Mouse (Mus musculus) embryo, embryonic 10 days (tissue): Measurements from ENCODE around the gene Mthfd1.
"Not testable (repeated sequence)": the region's sequence is repeated elsewhere in the genome, so short reads cannot be mapped to it uniquely, and the experiment has no call there.

Experiments
- DNase-seq: peaks from one replicate; pipeline ENCODE4 v3.0.0-alpha.2; 2015; ENCODE audit warnings: low spot score

Gene Mthfd1

GRCm38 (mm10) chr12:76254725-76255498 lies at the start of gene Mthfd1:
Gene Mthfd1 (plus strand): TSS chr12:76255298.
- peak; percentile 96 for DNase-seq

DNA sequence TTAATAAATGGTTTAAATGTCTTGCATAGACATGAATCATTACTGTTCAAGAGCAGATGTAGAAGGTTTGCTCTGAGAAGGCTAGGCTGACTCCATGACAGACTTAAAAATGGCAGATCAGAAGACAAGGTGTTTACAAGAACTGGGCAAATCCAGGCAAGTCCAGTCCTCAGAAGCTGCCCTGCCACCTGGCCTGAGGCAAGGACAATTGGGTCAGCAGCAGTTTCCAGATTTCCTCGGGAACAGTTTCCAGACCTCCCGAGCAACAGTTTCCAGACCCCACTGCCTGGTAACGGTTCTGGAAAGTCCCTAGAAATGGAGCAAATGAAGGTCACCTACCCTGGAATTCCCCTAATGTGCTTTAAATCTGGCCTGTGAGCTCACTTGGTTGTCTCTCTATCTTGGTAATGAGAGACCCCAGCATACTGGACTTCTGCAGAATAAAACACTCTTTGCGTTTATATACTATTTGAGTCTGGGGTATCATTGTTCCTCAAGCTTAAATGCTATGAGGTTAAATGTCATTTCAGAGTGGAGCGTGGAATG lies 45.6 kb upstream of the Mthfd1 start:
- DNase-seq, result no peak

DNA sequence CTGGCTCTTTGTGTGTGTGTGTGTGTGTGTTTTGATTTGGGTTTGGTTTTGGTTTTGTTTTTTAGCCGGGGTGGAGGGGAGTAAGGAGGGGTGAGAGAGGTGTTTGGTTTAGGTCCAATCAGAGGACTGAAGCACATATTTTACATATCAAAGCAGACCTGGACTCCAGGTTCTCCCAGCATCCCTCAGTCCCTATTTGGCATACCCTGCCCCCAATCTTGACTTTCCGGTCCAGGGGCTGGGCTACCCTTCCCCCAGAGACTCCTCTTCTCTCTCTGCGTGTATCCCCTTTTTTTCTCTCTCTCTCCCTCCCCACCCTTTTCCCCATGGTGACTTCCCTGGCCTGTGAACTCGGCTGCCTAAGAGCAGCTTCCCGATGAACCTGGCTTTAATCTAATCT lies 40.0 kb upstream of the Mthfd1 start:
- no peak for DNase-seq

DNA sequence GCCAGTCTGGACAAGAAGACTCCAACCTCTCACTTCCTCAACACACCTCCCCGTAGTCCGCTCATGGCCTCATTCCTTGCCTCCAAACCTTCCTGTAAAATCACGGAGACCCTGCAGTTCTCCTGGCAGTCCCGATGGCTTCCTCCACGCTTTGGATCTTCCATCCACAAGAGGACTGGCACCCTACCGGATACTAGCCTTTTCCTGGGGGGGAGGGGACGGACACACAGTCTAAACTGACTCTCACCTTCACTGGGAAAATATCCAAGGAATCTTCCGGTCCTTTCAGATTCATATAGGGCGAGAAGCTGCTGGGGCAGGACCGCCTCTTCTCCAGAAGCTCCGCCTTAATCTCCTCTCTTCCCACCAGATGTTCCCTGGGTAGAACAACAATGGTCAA lies 38.4 kb upstream of the Mthfd1 start:
- no peak for DNase-seq

GRCm38 (mm10) chr12:76222104-76222503 lies 33.0 kb upstream of the Mthfd1 start:
- not testable (repeated sequence) for DNase-seq

- DNase-seq, result no peak
These were observed 24.5 kb upstream of the Mthfd1 start for GRCm38 (mm10) chr12:76230644-76231043.

DNA sequence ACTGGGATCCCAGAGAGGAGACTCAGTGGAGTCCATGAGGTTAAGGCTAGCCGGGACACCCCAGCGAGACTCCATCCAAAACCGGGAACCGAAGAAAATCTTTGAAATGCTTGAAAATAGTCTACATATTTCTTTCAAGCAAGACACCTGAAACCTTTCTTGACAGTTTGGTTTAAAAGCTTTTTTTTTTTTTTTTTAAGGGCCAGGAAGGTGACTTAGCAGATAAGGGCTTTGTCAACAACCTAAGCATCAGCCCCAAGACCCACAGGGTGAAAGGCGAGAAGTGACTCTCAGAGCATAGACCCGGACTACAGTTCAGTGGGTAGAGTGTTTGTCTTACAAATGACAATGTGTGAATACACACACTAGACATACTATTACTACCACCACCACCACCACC lies 19.8 kb upstream of the Mthfd1 start:
- no peak for DNase-seq

DNA sequence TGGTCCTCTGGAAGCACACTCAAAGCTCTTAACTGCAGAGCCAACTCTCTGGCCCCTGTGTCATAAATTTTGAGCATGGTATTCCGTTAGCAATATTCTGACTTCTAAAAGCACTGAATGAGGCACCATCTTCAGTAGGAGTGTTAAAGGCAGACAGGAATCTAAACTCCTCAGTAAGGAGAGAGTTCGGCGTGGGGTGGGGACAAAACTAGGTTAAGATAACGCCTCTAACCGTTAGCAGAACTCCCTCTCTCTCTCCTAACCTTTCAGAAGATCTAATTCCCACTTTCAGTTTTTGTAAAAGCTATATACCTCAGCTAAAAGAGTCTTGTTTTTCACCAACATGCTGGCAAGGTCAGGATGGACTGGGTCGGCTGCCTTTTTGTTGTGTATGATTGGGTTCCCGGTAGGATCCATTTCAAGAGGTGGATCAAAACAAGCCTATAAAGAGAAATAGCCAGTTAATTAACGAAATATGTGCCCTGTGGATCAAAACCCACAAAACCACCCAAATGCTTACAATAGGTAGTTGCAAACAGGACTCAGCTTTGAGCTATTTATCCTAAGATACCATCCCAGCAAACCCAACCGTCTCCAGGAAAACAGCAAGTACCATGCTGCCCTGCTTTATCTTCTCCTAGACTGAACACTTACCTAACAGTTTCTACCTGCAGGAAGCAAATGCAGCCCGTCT lies 15.8 kb upstream of the Mthfd1 start:
- no peak for DNase-seq

- no peak for DNase-seq
These were observed 15.1 kb upstream of the Mthfd1 start for GRCm38 (mm10) chr12:76239839-76240571.

DNA sequence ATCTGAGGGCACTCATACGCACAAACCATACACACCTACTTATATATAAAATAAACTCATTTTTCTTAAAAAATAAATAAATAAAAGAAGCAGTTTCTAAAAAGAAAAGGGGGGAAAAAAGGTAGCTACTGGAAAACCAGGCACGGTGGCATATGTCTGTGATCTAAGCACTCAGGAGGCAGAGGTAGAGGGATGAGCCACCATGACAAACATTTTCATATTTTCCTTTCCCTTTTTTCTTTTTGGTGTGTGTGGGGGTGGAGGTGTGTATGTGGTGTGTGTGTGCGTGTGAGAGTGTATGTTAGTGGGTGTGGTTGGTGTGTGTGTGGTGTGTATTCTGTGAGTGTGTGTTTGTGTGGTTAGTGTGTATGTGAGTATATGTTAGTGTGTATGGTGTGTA lies 14.4 kb upstream of the Mthfd1 start:
- DNase-seq, result no peak

GRCm38 (mm10) chr12:76241084-76241483 lies 14.0 kb upstream of the Mthfd1 start:
- no peak for DNase-seq

DNA sequence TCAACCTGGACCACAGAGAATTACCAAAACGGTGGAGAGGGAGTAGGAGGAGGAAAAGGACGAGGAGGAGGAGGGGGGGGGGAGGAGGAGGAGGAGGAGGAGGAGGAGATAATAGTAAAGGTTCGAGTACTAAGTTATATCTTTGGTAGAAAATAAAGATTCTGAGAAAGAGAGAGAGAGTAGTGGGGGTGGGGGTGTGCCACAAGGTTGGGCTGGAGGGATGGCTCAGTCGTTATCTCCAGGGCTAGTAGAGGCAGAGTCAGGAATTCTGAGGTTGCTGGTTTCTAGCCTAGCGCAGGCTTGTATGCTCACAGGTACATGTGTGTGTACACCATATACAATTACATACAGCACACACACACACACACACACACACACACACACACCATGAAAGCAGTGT lies 13.3 kb upstream of the Mthfd1 start:
- DNase-seq, result no peak

GRCm38 (mm10) chr12:76244981-76245380 lies 10.1 kb upstream of the Mthfd1 start:
- DNase-seq, result no peak

- DNase-seq, result no peak
These were observed 8.5 kb upstream of the Mthfd1 start, which contains the start of gene Tex21 for GRCm38 (mm10) chr12:76246646-76247045. Gene Tex21 (minus strand): TSS chr12:76246746.

GRCm38 (mm10) chr12:76253090-76253489 lies 2.0 kb upstream of the Mthfd1 start:
- DNase-seq, result no peak

DNA sequence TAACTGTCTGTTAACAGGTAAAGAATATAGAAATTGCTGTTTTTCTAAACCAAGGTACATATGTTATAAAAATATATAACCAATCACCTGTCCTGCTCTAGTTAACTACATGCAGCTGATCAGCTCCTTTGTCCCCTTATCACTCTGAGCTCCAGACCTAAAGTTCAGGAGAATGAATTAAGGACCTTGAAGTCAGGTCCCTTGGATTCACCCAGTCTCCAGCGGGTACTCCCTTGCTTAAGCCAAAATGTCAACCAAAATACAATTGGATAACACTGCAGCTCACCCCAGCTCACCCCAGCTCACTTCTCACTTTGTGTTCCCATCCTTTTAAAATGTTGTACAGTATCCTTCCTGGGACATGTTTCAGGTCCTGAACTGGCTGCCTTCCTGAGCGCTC lies 1.5 kb upstream of the Mthfd1 start:
- no peak for DNase-seq

GRCm38 (mm10) chr12:76253991-76254390 lies 1.1 kb upstream of the Mthfd1 start:
- no peak for DNase-seq

- DNase-seq, result peak; percentile 46
These were observed 389 bp downstream of the Mthfd1 start for GRCm38 (mm10) chr12:76255499-76255875.

DNA sequence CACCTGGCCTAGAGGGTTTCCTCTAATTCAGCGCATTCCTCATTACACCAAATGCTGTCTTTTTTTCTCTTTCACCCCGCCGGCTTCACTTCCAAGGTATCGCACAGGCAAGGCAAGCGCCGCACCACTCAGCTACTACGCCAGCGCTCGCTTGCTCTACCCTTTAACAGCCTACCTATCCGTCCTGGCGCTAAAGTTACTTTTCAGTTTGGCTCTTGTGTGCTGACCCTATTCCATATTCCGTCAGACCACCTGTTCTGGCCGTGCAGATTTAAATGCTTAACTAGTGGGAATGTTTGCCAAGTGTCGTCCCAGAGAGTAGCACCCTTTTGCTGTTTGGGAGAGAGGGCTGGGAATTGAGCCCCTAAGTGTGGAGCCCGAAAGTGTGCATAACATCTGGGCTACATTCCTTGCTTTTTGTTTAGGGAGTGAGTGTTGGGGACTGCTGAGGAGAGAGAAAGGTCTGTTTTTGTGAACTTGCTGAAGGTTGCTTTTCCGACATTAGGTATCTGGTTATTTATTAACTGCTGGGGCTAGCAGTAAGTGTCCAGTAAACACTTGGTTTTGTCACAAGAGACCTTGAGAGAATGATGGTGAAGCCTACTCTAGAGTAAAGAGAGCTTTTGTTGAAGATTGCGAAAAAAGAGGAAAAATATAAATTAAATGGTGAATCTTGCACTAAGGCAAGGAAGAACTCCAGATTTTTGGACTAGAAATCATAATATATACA lies 1.2 kb downstream of the Mthfd1 start:
- peak; percentile 42 for DNase-seq

GRCm38 (mm10) chr12:76260673-76261072 lies 5.6 kb downstream of the Mthfd1 start:
- no peak for DNase-seq

DNA sequence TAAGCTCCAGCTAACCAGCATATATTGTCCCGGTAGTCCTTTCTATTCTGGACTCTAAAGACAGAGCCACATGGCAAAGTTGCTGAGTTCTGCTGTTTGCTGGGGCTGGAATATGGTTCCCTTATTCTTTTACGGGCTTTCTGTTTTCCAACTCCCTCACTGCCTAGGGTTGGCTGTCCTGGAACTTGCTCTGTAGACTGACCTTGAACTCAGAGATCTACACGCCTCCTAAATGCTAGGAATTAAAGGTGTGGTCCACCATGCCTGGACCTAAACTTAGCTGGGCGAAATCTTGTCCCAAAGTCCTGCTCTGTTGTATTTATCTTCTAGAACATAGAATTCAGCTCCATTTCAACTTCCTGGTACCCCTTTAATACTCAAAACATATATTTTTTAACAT lies 6.5 kb downstream of the Mthfd1 start:
- DNase-seq, result no peak

- no peak for DNase-seq
These were observed 7.8 kb downstream of the Mthfd1 start for GRCm38 (mm10) chr12:76262918-76263317.
